Mouse (Mus musculus): ENCODE results near the gene Tmem106c.

GRCm38 (mm10) chr15:97932441-97932840, 31.6 kb upstream of the Tmem106c start:
- no peak for TF ChIP-seq CTCF (IDR thresholded peaks at IDR 0.05)
- TF ChIP-seq EP300 (IDR thresholded peaks at IDR 0.05): no peak

All from lung, postnatal 0 days (tissue).